Mouse (Mus musculus): ENCODE data around the gene Mlc1. TPM values are rescaled to one million over a fixed set of nuclear protein-coding genes. Genes with fewer than 3 reads are reported as not detected.

Mlc1 gene
- polyA plus RNA-seq, 1 experiment from 2014 or later: 0.13 TPM

DNA sequence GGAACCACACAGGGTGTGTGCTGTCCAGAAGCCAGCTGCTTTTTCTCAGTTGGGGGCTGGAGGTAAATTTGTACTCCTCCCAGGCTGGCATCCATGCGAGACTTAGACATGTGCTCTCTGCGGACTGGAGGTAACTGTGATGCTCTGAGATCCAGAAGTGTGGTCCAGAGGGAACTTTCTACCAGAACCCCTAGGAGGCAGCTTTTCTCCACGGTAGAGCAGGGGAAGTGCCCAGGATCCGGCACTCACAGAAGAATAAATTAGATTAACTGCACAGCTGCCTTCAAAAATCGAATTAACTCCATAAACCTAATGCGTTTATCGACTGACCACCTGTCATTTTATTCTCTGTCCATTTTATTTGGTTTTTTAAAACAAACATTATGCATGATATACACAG, 44.7 kb downstream of the Mlc1 start:
- Histone ChIP-seq H3K9me3 (no peaks in the 10 kb centered on the region), H3K4me2 (replicated peaks) (no peak overlapping the region), H3K27ac (no peak overlapping the region), H3K4me3 (no peak overlapping the region), H3K27me3 (no peaks in the 10 kb centered on the region), H3K9ac (no peak overlapping the region), H3K36me3 (no peaks in the 10 kb centered on the region), H3K4me1 (no peaks in the 10 kb centered on the region)
- 53% methylated on average over 7 of the region's 7 CpGs for WGBS
- ATAC-seq (ENCODE audit: low FRiP score, low read depth): no peak

DNA sequence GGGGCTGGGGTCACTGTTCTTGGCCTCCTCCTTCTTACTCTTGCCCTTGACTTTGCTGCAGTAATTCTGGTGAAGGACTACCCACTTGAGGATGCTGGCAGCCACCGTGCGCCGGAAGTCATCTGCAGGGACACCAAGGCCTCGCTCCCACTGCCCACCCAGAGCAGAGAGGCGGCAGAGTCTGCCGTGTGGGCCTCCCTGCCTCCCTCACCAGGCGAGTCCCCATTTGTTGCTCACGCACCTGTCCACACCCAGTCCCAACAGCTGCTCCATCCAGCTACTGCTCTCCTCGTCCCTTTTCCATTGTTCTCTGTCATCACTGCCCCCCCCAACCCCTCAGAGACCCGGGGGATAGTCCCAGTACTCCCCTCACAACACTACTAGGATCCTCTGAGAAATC, 46.1 kb downstream of the Mlc1 start:
- H3K27ac ChIP-seq: no peak overlapping the region
- ATAC-seq (ENCODE audit: low FRiP score, low read depth): no peak
- H3K27me3 ChIP-seq: no peaks in the 10 kb centered on the region
- H3K9ac ChIP-seq: no peak overlapping the region
- no peaks in the 10 kb centered on the region for H3K9me3 ChIP-seq
- 78% methylated on average over 10 of the region's 10 CpGs for WGBS
- no peak overlapping the region for H3K4me2 ChIP-seq (replicated peaks)
- H3K4me1 ChIP-seq: no peaks in the 10 kb centered on the region
- no peak overlapping the region for H3K4me3 ChIP-seq
- no peaks in the 10 kb centered on the region for H3K36me3 ChIP-seq

DNA sequence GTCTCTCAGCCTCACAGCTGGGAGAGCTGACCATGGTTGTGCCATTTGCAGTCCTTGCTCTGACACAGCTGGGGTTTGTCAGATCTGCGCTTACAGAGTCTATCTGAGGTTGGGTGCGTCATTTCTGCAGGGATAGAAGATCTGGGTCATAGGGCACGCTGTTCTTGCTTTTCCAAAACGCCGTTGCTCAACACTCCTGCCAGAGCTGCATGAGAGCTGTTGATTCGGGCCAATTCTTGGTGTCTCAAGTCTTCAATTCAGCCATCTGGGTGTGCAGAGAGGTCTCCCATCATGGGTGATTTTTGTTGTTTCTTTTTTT, 56.9 kb downstream of the Mlc1 start:
- Histone ChIP-seq H3K27me3 (no peaks in the 10 kb centered on the region), H3K36me3 (no peaks in the 10 kb centered on the region), H3K4me1 (no peaks in the 10 kb centered on the region), H3K27ac (no peak overlapping the region), H3K9ac (no peak overlapping the region), H3K4me3 (no peak overlapping the region), H3K4me2 (replicated peaks) (no peak overlapping the region), H3K9me3 (no peaks in the 10 kb centered on the region)
- ATAC-seq (ENCODE audit: low FRiP score, low read depth): no peak
- 78% methylated on average over 6 of the region's 6 CpGs for WGBS

DNA sequence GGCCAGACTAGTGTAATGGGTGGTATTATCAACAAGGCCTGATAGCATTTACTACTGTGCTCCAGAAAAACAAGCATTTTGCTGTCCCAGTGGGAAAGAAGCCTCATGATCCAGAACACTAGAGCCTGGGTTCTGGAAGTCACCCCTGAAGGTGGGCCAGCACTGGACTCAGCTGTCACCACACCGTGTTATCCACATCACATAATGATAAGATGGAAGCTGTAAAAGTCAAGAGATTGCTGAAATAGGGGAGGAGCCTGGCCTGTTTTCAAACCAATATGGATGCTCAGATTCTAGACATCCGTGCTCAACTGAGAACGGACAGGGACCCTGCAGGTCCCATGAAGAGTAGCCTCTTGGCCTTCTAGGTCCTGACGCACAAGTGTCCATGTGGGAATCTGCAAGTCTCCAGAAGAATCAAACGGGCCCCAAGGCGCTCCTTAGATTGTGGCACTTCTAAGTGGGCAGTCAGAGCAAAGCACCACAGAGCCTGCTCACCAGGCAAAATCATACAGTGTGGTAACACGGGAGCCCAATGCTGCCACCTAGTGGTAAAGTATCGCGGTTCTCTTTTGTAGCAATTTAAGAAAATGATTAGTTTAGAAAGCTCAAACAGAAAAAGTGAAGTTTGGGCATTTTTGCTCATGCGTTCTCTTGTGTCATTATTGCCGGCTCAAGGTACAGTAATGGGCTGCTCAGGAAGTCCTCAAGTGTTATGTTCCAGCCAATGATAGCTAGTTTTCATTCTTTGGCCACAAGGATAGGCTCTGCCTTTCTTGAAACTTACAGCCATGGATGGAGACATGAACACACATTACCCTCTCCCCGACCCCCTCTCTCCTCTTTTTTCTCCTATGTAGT, 57.4 kb downstream of the Mlc1 start:
- WGBS: 25% methylated on average over 12 of the region's 12 CpGs
- no peaks in the 10 kb centered on the region for H3K36me3 ChIP-seq
- H3K9me3 ChIP-seq: no peaks in the 10 kb centered on the region
- no peak overlapping the region for H3K4me2 ChIP-seq (replicated peaks)
- 0 out of 2 replicates have a peak, but pooled peaks have one; percentile 59 for ATAC-seq (ENCODE audit: low FRiP score, low read depth)
- no peak overlapping the region for H3K4me3 ChIP-seq
- no peaks in the 10 kb centered on the region for H3K27me3 ChIP-seq
- H3K9ac ChIP-seq: no peak overlapping the region
- no peak overlapping the region for H3K27ac ChIP-seq
- H3K4me1 ChIP-seq: no peaks in the 10 kb centered on the region

DNA sequence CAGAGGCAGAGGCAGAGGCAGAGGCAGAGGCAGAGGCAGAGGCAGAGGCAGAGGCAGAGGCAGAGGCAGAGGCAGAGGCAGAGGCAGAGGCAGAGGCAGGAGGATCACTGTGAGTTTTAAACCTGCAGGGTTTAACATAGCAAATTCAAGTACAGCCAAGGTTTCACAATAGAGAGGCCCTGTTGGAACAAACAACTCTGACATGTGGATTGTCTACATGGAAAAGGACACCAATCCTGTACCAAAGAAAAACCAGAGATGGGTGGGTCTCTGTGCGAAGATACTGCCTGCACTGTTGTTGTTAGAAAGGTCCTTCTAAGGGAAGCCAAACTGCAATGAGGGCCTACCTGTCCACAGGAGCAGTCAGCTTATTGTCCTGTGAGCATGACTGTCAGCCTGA, 58.7 kb downstream of the Mlc1 start:
- H3K9me3 ChIP-seq: no peaks in the 10 kb centered on the region
- WGBS: 89% methylated on average over 1 of the region's 1 CpGs
- H3K27ac ChIP-seq: no peak overlapping the region
- no peak overlapping the region for H3K4me3 ChIP-seq
- H3K27me3 ChIP-seq: no peaks in the 10 kb centered on the region
- 0 out of 2 replicates have a peak overlapping the region, but pooled peaks have one; percentile 25 for H3K9ac ChIP-seq
- H3K4me1 ChIP-seq: no peaks in the 10 kb centered on the region
- H3K36me3 ChIP-seq: no peaks in the 10 kb centered on the region
- ATAC-seq (ENCODE audit: low FRiP score, low read depth): no peak
- H3K4me2 ChIP-seq (replicated peaks): no peak overlapping the region

DNA sequence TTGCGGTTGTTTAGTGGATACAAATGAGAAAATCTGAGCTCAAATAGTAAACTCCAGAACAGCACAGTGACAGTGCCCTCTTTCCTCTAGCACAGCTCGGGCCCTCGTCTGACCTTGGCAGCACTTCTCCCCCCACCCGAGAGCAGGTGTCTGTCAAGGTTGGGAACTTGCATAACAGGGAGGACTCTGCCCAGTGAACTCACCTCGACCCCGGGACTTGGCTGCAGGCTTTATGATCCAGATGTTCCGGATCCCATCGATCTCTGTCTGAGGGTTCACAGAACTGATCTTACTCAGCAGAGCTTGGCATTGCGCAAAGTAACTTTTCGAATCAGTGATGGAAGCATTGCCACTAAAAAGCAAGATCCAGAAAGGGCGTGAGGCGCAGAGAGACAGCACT, 59.5 kb downstream of the Mlc1 start:
- H3K4me3 ChIP-seq: no peak overlapping the region
- no peaks in the 10 kb centered on the region for H3K9me3 ChIP-seq
- H3K27me3 ChIP-seq: no peaks in the 10 kb centered on the region
- 74% methylated on average over 12 of the region's 12 CpGs for WGBS
- H3K9ac ChIP-seq: no peak overlapping the region
- H3K27ac ChIP-seq: no peak overlapping the region
- ATAC-seq (ENCODE audit: low FRiP score, low read depth): no peak
- no peaks in the 10 kb centered on the region for H3K4me1 ChIP-seq
- H3K36me3 ChIP-seq: no peaks in the 10 kb centered on the region
- H3K4me2 ChIP-seq (replicated peaks): no peak overlapping the region

DNA sequence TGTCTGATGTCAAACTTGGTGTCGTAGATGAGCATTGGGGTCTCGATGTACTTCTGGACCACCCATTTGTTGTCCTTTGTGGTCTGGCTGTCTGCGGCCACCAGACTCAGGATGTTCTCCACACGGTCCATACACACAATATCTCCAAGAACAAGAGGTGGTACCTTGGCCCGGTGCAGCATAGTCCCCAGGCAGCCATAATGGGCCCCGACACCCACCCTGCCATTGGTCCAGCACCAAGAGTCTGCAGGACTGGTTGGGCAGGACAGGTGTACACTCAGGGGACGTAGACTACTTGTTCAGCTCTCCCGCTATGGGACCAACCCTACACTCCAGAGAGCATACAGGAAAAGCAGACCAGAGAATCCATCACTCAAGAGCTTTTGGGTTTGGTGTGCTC, 61.7 kb downstream of the Mlc1 start:
- no peak for ATAC-seq (ENCODE audit: low FRiP score, low read depth)
- H3K9ac ChIP-seq: no peak overlapping the region
- no peak overlapping the region for H3K4me2 ChIP-seq (replicated peaks)

DNA sequence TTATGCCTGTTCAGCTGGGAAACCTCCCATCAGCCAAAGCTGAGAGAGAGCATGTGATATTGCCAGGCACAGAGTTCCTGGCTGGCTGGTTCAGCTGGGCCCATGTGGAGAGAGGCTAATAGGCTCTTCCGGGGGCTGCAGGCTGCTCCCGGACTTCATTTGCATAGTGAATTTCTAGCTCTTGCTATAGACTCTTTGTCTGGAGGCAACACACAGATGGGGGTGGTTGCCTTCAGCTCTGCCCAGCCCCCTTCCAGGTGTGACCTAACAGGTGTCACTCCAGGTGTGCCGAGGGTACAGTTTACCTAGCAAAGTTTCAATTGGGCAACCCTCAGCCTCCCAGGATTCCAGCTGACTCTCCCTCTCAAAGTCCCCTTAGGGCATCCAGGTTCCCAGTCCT, 62.4 kb downstream of the Mlc1 start:
- H3K27me3 ChIP-seq: no peaks in the 10 kb centered on the region
- H3K9ac ChIP-seq: no peak overlapping the region
- no peak overlapping the region for H3K4me2 ChIP-seq (replicated peaks)
- H3K4me1 ChIP-seq: no peaks in the 10 kb centered on the region
- no peaks in the 10 kb centered on the region for H3K36me3 ChIP-seq
- H3K4me3 ChIP-seq: no peak overlapping the region
- no peaks in the 10 kb centered on the region for H3K9me3 ChIP-seq
- no peak overlapping the region for H3K27ac ChIP-seq
- no peak for ATAC-seq (ENCODE audit: low FRiP score, low read depth)
- WGBS: 37% methylated on average over 3 of the region's 3 CpGs

More for the DNA sequence above, 61.7 kb downstream of the Mlc1 start:
- no peaks in the 10 kb centered on the region for H3K9me3 ChIP-seq
- 91% methylated on average over 8 of the region's 8 CpGs for WGBS
- H3K27ac ChIP-seq: no peak overlapping the region
- H3K4me3 ChIP-seq: no peak overlapping the region
- H3K27me3 ChIP-seq: no peaks in the 10 kb centered on the region
- no peaks in the 10 kb centered on the region for H3K4me1 ChIP-seq
- no peaks in the 10 kb centered on the region for H3K36me3 ChIP-seq

DNA sequence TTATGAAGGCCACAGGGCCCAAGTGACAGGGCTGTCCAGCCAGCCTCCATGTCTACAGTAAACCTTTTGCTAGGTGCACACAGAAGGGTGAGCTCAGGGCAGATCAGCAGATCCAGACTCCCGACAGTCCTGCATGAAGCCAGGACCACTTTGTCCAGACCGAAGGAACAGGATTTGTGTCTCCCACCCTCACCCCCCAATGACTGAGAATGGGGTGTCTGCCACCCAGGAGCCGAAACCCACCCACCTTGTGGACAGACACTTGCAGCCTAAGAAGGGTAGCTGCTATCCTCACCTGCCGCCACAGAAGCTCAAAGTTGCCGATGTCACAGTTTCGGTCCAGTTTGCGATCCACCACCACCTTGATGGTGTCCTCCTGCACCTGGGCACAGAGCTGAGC, 63.8 kb downstream of the Mlc1 start:
- H3K4me2 ChIP-seq (replicated peaks): no peak overlapping the region

DNA sequence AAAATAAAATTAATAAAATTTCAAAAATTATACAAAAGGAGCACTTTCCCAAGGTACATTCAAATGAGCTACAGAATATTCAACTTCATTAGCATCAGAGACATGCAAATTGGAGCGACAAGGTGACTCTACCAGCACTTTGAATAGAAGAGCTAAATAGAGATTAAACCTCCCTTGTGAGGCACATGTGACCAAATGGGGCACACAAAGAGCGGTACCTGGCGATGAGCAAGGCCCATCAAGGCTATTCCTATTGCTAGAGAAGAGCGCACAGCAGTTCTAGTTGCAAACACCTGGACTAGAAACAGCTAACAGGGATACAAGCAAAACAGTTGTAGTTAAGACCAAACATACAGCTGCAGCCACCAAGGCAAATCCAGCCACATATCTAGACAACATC, 72.5 kb downstream of the Mlc1 start:
- no peak overlapping the region for H3K4me2 ChIP-seq (replicated peaks)
- no peaks in the 10 kb centered on the region for H3K9me3 ChIP-seq
- H3K9ac ChIP-seq: no peak overlapping the region
- no peaks in the 10 kb centered on the region for H3K27me3 ChIP-seq
- no peak for ATAC-seq (ENCODE audit: low FRiP score, low read depth)
- H3K4me3 ChIP-seq: no peak overlapping the region
- no peaks in the 10 kb centered on the region for H3K4me1 ChIP-seq
- no peak overlapping the region for H3K27ac ChIP-seq
- WGBS: 65% methylated on average over 4 of the region's 4 CpGs
- H3K36me3 ChIP-seq: no peaks in the 10 kb centered on the region

More for the DNA sequence above, 63.8 kb downstream of the Mlc1 start:
- Histone ChIP-seq H3K9me3 (no peaks in the 10 kb centered on the region), H3K9ac (no peak overlapping the region), H3K27me3 (no peaks in the 10 kb centered on the region), H3K36me3 (no peaks in the 10 kb centered on the region), H3K27ac (no peak overlapping the region), H3K4me3 (no peak overlapping the region), H3K4me1 (no peaks in the 10 kb centered on the region)
- no peak for ATAC-seq (ENCODE audit: low FRiP score, low read depth)
- 92% methylated on average over 7 of the region's 7 CpGs for whole genome bisulfite sequencing

Other genes with a start within 250 kb of the Mlc1 start
- gene Brd1, start 244.8 kb downstream of the Mlc1 start, polyA plus RNA-seq (2015; fragmentation: Nextera tagmentation; extraction: Ambion mirVana): 24.5 and 25.6 TPM in 2 replicates
- 16.1 and 18.2 TPM in 2 replicates for gene Zbed4, start 227.3 kb downstream of the Mlc1 start, polyA plus RNA-seq (2015; fragmentation: Nextera tagmentation; extraction: Ambion mirVana)
- gene Alg12, start 159.7 kb downstream of the Mlc1 start, polyA plus RNA-seq (2015; fragmentation: Nextera tagmentation; extraction: Ambion mirVana): 10.2 and 11.6 TPM in 2 replicates
- 83.4 and 86.1 TPM in 2 replicates for gene Creld2, start 159.4 kb downstream of the Mlc1 start, polyA plus RNA-seq (2015; fragmentation: Nextera tagmentation; extraction: Ambion mirVana)
- 50.7 and 52.2 TPM in 2 replicates for gene Pim3, start 116.8 kb downstream of the Mlc1 start, polyA plus RNA-seq (2015; fragmentation: Nextera tagmentation; extraction: Ambion mirVana)
- gene Ttll8, start 24.6 kb downstream of the Mlc1 start, polyA plus RNA-seq (2015; fragmentation: Nextera tagmentation; extraction: Ambion mirVana): not detected in 2 replicates
- not detected in 2 replicates for gene Mov10l1, start 3.9 kb upstream of the Mlc1 start, polyA plus RNA-seq (2015; fragmentation: Nextera tagmentation; extraction: Ambion mirVana)
- gene Panx2, start 80.7 kb upstream of the Mlc1 start, polyA plus RNA-seq (2015; fragmentation: Nextera tagmentation; extraction: Ambion mirVana): 0.68 and 0.90 TPM in 2 replicates
- 49.4 and 51.3 TPM in 2 replicates for gene Trabd, start 96.1 kb upstream of the Mlc1 start, polyA plus RNA-seq (2015; fragmentation: Nextera tagmentation; extraction: Ambion mirVana)
- gene Selenoo, start 110.1 kb upstream of the Mlc1 start, polyA plus RNA-seq (2015; fragmentation: Nextera tagmentation; extraction: Ambion mirVana): 18.6 and 19.0 TPM in 2 replicates
- 17.5 and 18.1 TPM in 2 replicates for gene Tubgcp6, start 144.1 kb upstream of the Mlc1 start, polyA plus RNA-seq (2015; fragmentation: Nextera tagmentation; extraction: Ambion mirVana)
- gene Hdac10, start 149.7 kb upstream of the Mlc1 start, polyA plus RNA-seq (2015; fragmentation: Nextera tagmentation; extraction: Ambion mirVana): 17.4 and 18.7 TPM in 2 replicates
- gene Mapk12, start 161.7 kb upstream of the Mlc1 start, polyA plus RNA-seq (2015; fragmentation: Nextera tagmentation; extraction: Ambion mirVana): 6.4 and 6.5 TPM in 2 replicates
- 8.4 and 10.4 TPM in 2 replicates for gene Mapk11, start 170.6 kb upstream of the Mlc1 start, polyA plus RNA-seq (2015; fragmentation: Nextera tagmentation; extraction: Ambion mirVana)
- 130 and 144 TPM in 2 replicates for gene Plxnb2, start 201.8 kb upstream of the Mlc1 start, polyA plus RNA-seq (2015; fragmentation: Nextera tagmentation; extraction: Ambion mirVana)
- 22.8 and 25.8 TPM in 2 replicates for gene Dennd6b, start 217.5 kb upstream of the Mlc1 start, polyA plus RNA-seq (2015; fragmentation: Nextera tagmentation; extraction: Ambion mirVana)
- gene Ppp6r2, start 232.5 kb upstream of the Mlc1 start, polyA plus RNA-seq (2015; fragmentation: Nextera tagmentation; extraction: Ambion mirVana): 31.8 and 36.3 TPM in 2 replicates